Comparison of ENCODE assay signal across 27 mouse cellular contexts in the genomic region with DNA sequence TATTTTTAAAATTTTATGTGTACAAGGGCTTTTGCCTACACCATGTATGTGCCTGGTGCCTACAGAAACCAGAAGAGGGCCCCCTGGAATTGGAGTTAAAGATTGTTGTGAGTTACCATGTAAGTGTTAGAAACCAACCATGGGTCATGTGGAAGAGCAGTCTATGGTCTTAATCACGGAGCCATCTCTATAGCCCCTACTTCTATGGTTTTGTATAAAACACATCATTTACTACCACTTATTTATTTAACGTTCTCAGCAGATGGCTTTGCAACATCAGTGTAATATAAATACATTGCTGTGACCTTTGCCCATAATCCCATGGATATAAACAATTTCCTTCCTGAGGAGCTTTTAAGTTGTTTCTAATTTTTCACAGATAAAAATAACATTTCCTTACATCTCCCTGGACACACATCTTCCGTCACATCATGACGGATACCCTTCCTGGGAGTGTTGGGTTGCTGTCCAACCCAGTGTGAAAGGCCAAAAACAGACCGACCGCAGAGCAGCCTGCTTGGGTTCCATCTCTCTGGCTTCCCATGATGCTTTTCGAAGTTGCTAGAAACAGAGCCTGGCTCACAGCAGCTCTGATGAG. TPM values are rescaled to one million over a fixed set of nuclear protein-coding genes. Genes with fewer than 3 reads are reported as not detected.
DNase-seq lines count a peak whose midpoint lies in the region; ATAC-seq lines count a peak whose summit lies in the region.
"Had no signal": no experiment of that assay in that cellular context is flagged by ENCODE, and none has a peak within 500 bp of the region (broad histone marks: within the 10 kb centered on the region; RNA-seq: fewer than 3 reads in every experiment).

No protein-coding gene starts in this region.

- H3K36me3 ChIP-seq in kidney, embryonic 16.5 days (ENCODE audit: insufficient read depth, low read length), result no peaks in the 10 kb centered on the region
- no peaks in the 10 kb centered on the region for H3K36me3 ChIP-seq in lung, embryonic 16.5 days (ENCODE audit: control insufficient read depth, insufficient read depth, low read length)
- no peaks in the 10 kb centered on the region for H3K36me3 ChIP-seq in intestine, embryonic 16.5 days (ENCODE audit: control insufficient read depth, insufficient read depth, low read length)
- H3K36me3 ChIP-seq: forebrain, embryonic 10.5 days; hindbrain, embryonic 10.5 days; hindbrain, embryonic 13.5 days had no signal

- no peak for DNase-seq in kidney, postnatal 25 days
- no peak for DNase-seq in lung, adult 18-20 months
- DNase-seq in lung, postnatal 10 days, result peak; percentile 48
- DNase-seq in adrenal gland, postnatal 36 days, result no peak
- no peak for DNase-seq in cerebellum, postnatal 4 days (ENCODE audit: low spot score in 2 of 2)
- DNase-seq: adrenal gland, adult 2 months; adrenal gland, postnatal 14 days; cerebellum, adult 11-12 months; cerebellum, adult 8-10 months; cerebellum, postnatal 10 days; cerebellum, postnatal 36 days; gastrocnemius, postnatal 10 days; gastrocnemius, postnatal 36 days; heart, adult 2 months; heart, postnatal 36 days had no signal

- no peaks in the 10 kb centered on the region for H3K9me3 ChIP-seq in kidney, embryonic 16.5 days (ENCODE audit: low read length)
- H3K9me3 ChIP-seq in lung, embryonic 16.5 days (ENCODE audit: control insufficient read depth, low read length), result no peaks in the 10 kb centered on the region
- no peaks in the 10 kb centered on the region for H3K9me3 ChIP-seq in intestine, embryonic 16.5 days (ENCODE audit: control insufficient read depth, low read length)
- H3K9me3 ChIP-seq: forebrain, embryonic 10.5 days; forebrain, embryonic 13.5 days; hindbrain, embryonic 10.5 days; hindbrain, embryonic 13.5 days had no signal

- no peaks in the 10 kb centered on the region for H3K27me3 ChIP-seq in kidney, embryonic 16.5 days (ENCODE audit: insufficient read depth, low read length)
- H3K27me3 ChIP-seq in lung, embryonic 16.5 days (ENCODE audit: control insufficient read depth, insufficient read depth, low read depth, low read length), result no peaks in the 10 kb centered on the region
- H3K27me3 ChIP-seq in intestine, embryonic 16.5 days (replicated peaks; ENCODE audit: control insufficient read depth, insufficient read depth, low read length), result no peaks in the 10 kb centered on the region
- H3K27me3 ChIP-seq: forebrain, embryonic 13.5 days; hindbrain, embryonic 13.5 days had no signal

- 0 out of 2 replicates have a peak overlapping the region, but pooled peaks have one; percentile 50 for H3K27ac ChIP-seq in kidney, embryonic 16.5 days (ENCODE audit: low read length)
- peak overlapping the region; percentile 86 for H3K27ac ChIP-seq in lung, embryonic 16.5 days (ENCODE audit: low read length)
- no peak overlapping the region for H3K27ac ChIP-seq in intestine, embryonic 16.5 days (ENCODE audit: low read length)
- H3K27ac ChIP-seq: forebrain, embryonic 10.5 days; forebrain, embryonic 13.5 days; heart, adult 2 months; hindbrain, embryonic 10.5 days; hindbrain, embryonic 13.5 days had no signal

- ATAC-seq in kidney, embryonic 16.5 days (ENCODE audit: low FRiP score, low TSS enrichment), result no peak
- peak; percentile 95 for ATAC-seq in lung, embryonic 16.5 days (ENCODE audit: low read depth)
- ATAC-seq in intestine, embryonic 16.5 days, result 0 out of 2 replicates have a peak, but pooled peaks have one; percentile 40
- ATAC-seq: CD4-positive, CD25-positive, alpha-beta regulatory T cell, adult 4 months; forebrain, embryonic 13.5 days; forebrain, embryonic 16.5 days had no signal

- no peak overlapping the region for H3K4me2 ChIP-seq in kidney, embryonic 16.5 days (replicated peaks; ENCODE audit: low read depth, low read length)
- no peak overlapping the region for H3K4me2 ChIP-seq in lung, embryonic 16.5 days (ENCODE audit: low read depth, low read length)
- H3K4me2 ChIP-seq in intestine, embryonic 16.5 days (ENCODE audit: low read depth, low read length), result no peak overlapping the region
- H3K4me2 ChIP-seq: forebrain, embryonic 13.5 days; heart, embryonic 11.5 days; hindbrain, embryonic 13.5 days had no signal

- 55% methylated on average over 7 of the region's 7 CpGs for WGBS in kidney, embryonic 16.5 days
- WGBS in lung, embryonic 16.5 days, result 33% methylated on average over 7 of the region's 7 CpGs
- 46% methylated on average over 7 of the region's 7 CpGs for WGBS in intestine, embryonic 16.5 days

- H3K4me3 ChIP-seq in kidney, embryonic 16.5 days (ENCODE audit: low read length), result no peak overlapping the region
- H3K4me3 ChIP-seq in lung, embryonic 16.5 days (ENCODE audit: low read length), result no peak overlapping the region
- H3K4me3 ChIP-seq in intestine, embryonic 16.5 days (ENCODE audit: low read length), result no peak overlapping the region
- H3K4me3 ChIP-seq: forebrain, embryonic 10.5 days; forebrain, embryonic 13.5 days; heart, adult 2 months; hindbrain, embryonic 10.5 days; hindbrain, embryonic 13.5 days had no signal

- H3K4me1 ChIP-seq in kidney, embryonic 16.5 days (ENCODE audit: insufficient read depth, low read length), result no peaks in the 10 kb centered on the region
- peaks cover 14% of the 10 kb centered on the region for H3K4me1 ChIP-seq in lung, embryonic 16.5 days (replicated peaks; ENCODE audit: control insufficient read depth, insufficient read depth, low read length)
- H3K4me1 ChIP-seq in intestine, embryonic 16.5 days (ENCODE audit: control insufficient read depth, insufficient read depth, low read length), result 0 out of 2 replicates have a peak, but pooled peaks cover 2% of the 10 kb centered on the region
- H3K4me1 ChIP-seq: forebrain, embryonic 13.5 days; hindbrain, embryonic 13.5 days had no signal

- H3K9ac ChIP-seq in kidney, embryonic 16.5 days (replicated peaks; ENCODE audit: low read length), result no peak overlapping the region
- no peak overlapping the region for H3K9ac ChIP-seq in lung, embryonic 16.5 days (ENCODE audit: low read length)
- H3K9ac ChIP-seq in intestine, embryonic 16.5 days (ENCODE audit: low read depth, low read length), result no peak overlapping the region
- H3K9ac ChIP-seq: forebrain, embryonic 13.5 days; hindbrain, embryonic 13.5 days had no signal

RNA-seq across cellular contexts. Expression of a gene that starts 18.4 kb away (rescaled TPM):
- 4.5 and 5.2 TPM in 2 replicates for polyA plus RNA-seq in kidney, embryonic 16.5 days (2015; fragmentation: Nextera tagmentation; extraction: Ambion mirVana)
- 15.3 and 15.7 TPM in 2 replicates for polyA plus RNA-seq in lung, embryonic 16.5 days (2015; fragmentation: Nextera tagmentation; extraction: Ambion mirVana)
- polyA plus RNA-seq in intestine, embryonic 16.5 days (2015; fragmentation: Nextera tagmentation; extraction: Ambion mirVana), result 3.0 and 3.1 TPM in 2 replicates
- total RNA-seq in adrenal gland, postnatal 36 days (2021), result 10 to 100 TPM in 1 of 2 experiments, 1 to 10 TPM in 1; 8.1 to 10.6 TPM
- total RNA-seq: granulocyte monocyte progenitor cell, adult 5-6 weeks; MEL had no signal
